Comparison of ENCODE assay signal across 26 mouse cellular contexts in genomic region chr11:52383741-52384140, GRCm38 (mm10). TPM values are rescaled to one million over a fixed set of nuclear protein-coding genes. Genes with fewer than 3 reads are reported as not detected.
A peak's percentile ranks its signal among the peaks of the same experiment; 100 is the strongest.
DNase-seq lines count a peak whose midpoint lies in the region; ATAC-seq and TF ChIP-seq lines count a peak whose summit lies in the region.
"Had no signal": no experiment of that assay in that cellular context is flagged by ENCODE, and none has a peak within 500 bp of the region (broad histone marks: within the 10 kb centered on the region; RNA-seq: fewer than 3 reads in every experiment).

No protein-coding gene starts in this region.

- H3K9me3 ChIP-seq in liver, embryonic 12.5 days (replicated peaks) = no peaks in the 10 kb centered on the region
- H3K9me3 ChIP-seq: embryonic facial prominence, embryonic 12.5 days; embryonic facial prominence, embryonic 15.5 days; G1E; heart, embryonic 10.5 days; heart, embryonic 13.5 days had no signal

- peaks cover 11% of the 10 kb centered on the region; the same call in 1 of the 2 replicates for H3K79me2 ChIP-seq in liver, adult 2 months (ENCODE audit: control insufficient read depth, insufficient read depth, low read length)
- H3K79me2 ChIP-seq in heart, adult 2 months (replicated peaks; ENCODE audit: control insufficient read depth, insufficient read depth, low read length) = no peaks in the 10 kb centered on the region

- 0 out of 2 replicates have a peak overlapping the region, but pooled peaks have one; percentile 6 for H3K27ac ChIP-seq in kidney, adult 2 months (ENCODE audit: insufficient read depth, low read depth, low read length)
- H3K27ac ChIP-seq in liver, adult 2 months (replicated peaks; ENCODE audit: insufficient read depth, low read depth, low read length) = peak overlapping the region; percentile 64; the same call in 1 of the 2 replicates
- no peak overlapping the region for H3K27ac ChIP-seq in liver, embryonic 12.5 days
- no peak overlapping the region for H3K27ac ChIP-seq in heart, adult 2 months
- H3K27ac ChIP-seq: embryonic facial prominence, embryonic 12.5 days; embryonic facial prominence, embryonic 15.5 days; heart, embryonic 10.5 days; heart, embryonic 13.5 days; hindbrain, embryonic 14.5 days; hindbrain, postnatal 0 days had no signal

- no peaks in the 10 kb centered on the region; the same call in 1 of the 2 replicates for H3K4me1 ChIP-seq in kidney, adult 2 months (ENCODE audit: control insufficient read depth, insufficient read depth, low read length)
- peaks cover 17% of the 10 kb centered on the region for H3K4me1 ChIP-seq in liver, adult 2 months (ENCODE audit: control insufficient read depth, insufficient read depth, low read length)
- H3K4me1 ChIP-seq in liver, embryonic 12.5 days = no peaks in the 10 kb centered on the region
- H3K4me1 ChIP-seq in heart, adult 2 months (ENCODE audit: control insufficient read depth, insufficient read depth, low read length) = no peaks in the 10 kb centered on the region
- H3K4me1 ChIP-seq: embryonic facial prominence, embryonic 12.5 days; embryonic facial prominence, embryonic 15.5 days; heart, embryonic 10.5 days had no signal

- TF ChIP-seq POLR2A in kidney, adult 2 months (IDR thresholded peaks at IDR 0.05; ENCODE audit: low read depth, low read length) = no peak
- no peak for TF ChIP-seq POLR2A in liver, adult 2 months (IDR thresholded peaks at IDR 0.05; ENCODE audit: extremely low read depth, insufficient read depth, low read length)
- no peak for TF ChIP-seq POLR2A in heart, adult 2 months (IDR thresholded peaks at IDR 0.05; ENCODE audit: insufficient read depth, low read depth, low read length)

- H3K36me3 ChIP-seq in kidney, adult 2 months (ENCODE audit: control insufficient read depth, insufficient read depth, low read length) = peaks cover 24% of the 10 kb centered on the region
- H3K36me3 ChIP-seq in liver, adult 2 months (ENCODE audit: control insufficient read depth, insufficient read depth, low read length) = peaks cover 59% of the 10 kb centered on the region
- H3K36me3 ChIP-seq in liver, embryonic 12.5 days = peaks cover 98% of the 10 kb centered on the region
- peaks cover 15% of the 10 kb centered on the region for H3K36me3 ChIP-seq in heart, adult 2 months (ENCODE audit: control insufficient read depth, insufficient read depth, low read length)

- peak; percentile 14 for DNase-seq in gastrocnemius, postnatal 25 days
- DNase-seq in gastrocnemius, postnatal 10 days = no peak
- DNase-seq in kidney, adult 2 months = peak; percentile 86
- no peak for DNase-seq in kidney, postnatal 10 days
- peak; percentile 72 for DNase-seq in liver, adult 2 months (ENCODE audit: extremely low read depth, low read depth, low spot score)
- no peak for DNase-seq in heart, adult 2 months
- DNase-seq: adrenal gland, postnatal 10 days; adrenal gland, postnatal 36 days; cerebellum, adult 2 months; cerebellum, adult 9-11 months; cerebellum, postnatal 25 days; forebrain, postnatal 0 days; heart, adult 18-20 months; heart, postnatal 14 days; heart, postnatal 4 days had no signal

- H3K9ac ChIP-seq in liver, adult 2 months (ENCODE audit: low read depth, low read length) = no peak overlapping the region
- H3K9ac ChIP-seq in liver, embryonic 12.5 days = no peak overlapping the region
- H3K9ac ChIP-seq in heart, adult 2 months (ENCODE audit: low read depth, low read length) = no peak overlapping the region
- H3K9ac ChIP-seq: embryonic facial prominence, embryonic 12.5 days; embryonic facial prominence, embryonic 15.5 days; forebrain, postnatal 0 days; heart, embryonic 13.5 days; hindbrain, embryonic 14.5 days had no signal

- intact Hi-C loops in heart, adult 2 months (cut with DNase I) = no loop called here

- TF ChIP-seq CTCF in kidney, adult 2 months (conservative IDR thresholded peaks at IDR 0.05; ENCODE audit: insufficient read depth, insufficient read length, low read depth, low read length) = no peak
- TF ChIP-seq CTCF in liver, adult 2 months (IDR thresholded peaks at IDR 0.05; ENCODE audit: low read depth, low read length) = no peak
- no peak for TF ChIP-seq CTCF in heart, adult 2 months (IDR thresholded peaks at IDR 0.05)

- WGBS in kidney, adult 2 months = 64% methylated on average over 14 of the region's 14 CpGs
- 23% methylated on average over 14 of the region's 14 CpGs for WGBS in liver, adult 2 months
- WGBS in liver, embryonic 12.5 days (ENCODE audit: insufficient replicate concordance) = 88% methylated on average over 14 of the region's 14 CpGs
- WGBS in heart, adult 2 months = 87% methylated on average over 14 of the region's 14 CpGs

- no peak overlapping the region for H3K4me3 ChIP-seq in kidney, adult 2 months (ENCODE audit: insufficient read depth, low read depth, low read length)
- H3K4me3 ChIP-seq in liver, adult 2 months (ENCODE audit: insufficient read depth, low read depth, low read length) = no peak overlapping the region
- no peak overlapping the region for H3K4me3 ChIP-seq in liver, embryonic 12.5 days
- no peak overlapping the region for H3K4me3 ChIP-seq in heart, adult 2 months
- H3K4me3 ChIP-seq: embryonic facial prominence, embryonic 12.5 days; embryonic facial prominence, embryonic 15.5 days; heart, embryonic 10.5 days; heart, embryonic 13.5 days had no signal

- no peak for TF ChIP-seq EP300 in heart, adult 2 months (IDR thresholded peaks at IDR 0.05; ENCODE audit: insufficient read depth, low read depth, low read length)

- H3K4me2 ChIP-seq in liver, embryonic 12.5 days = no peak overlapping the region
- H3K4me2 ChIP-seq: embryonic facial prominence, embryonic 12.5 days; embryonic facial prominence, embryonic 15.5 days; heart, embryonic 13.5 days; hindbrain, embryonic 14.5 days had no signal

- H3K27me3 ChIP-seq in kidney, adult 2 months (replicated peaks; ENCODE audit: control insufficient read depth, insufficient read depth, low read length) = no peaks in the 10 kb centered on the region
- H3K27me3 ChIP-seq in liver, adult 2 months (ENCODE audit: control insufficient read depth, insufficient read depth, low read length) = no peaks in the 10 kb centered on the region
- H3K27me3 ChIP-seq in liver, embryonic 12.5 days (replicated peaks) = no peaks in the 10 kb centered on the region
- H3K27me3 ChIP-seq in heart, adult 2 months (ENCODE audit: control insufficient read depth, insufficient read depth, low read length) = no peaks in the 10 kb centered on the region
- H3K27me3 ChIP-seq: CH12.LX; embryonic facial prominence, embryonic 12.5 days; embryonic facial prominence, embryonic 15.5 days; heart, embryonic 13.5 days; Patski had no signal

- no peak for ATAC-seq in liver, embryonic 12.5 days
- ATAC-seq: forebrain, embryonic 14.5 days; forebrain, postnatal 0 days; hindbrain, postnatal 0 days; Patski had no signal

RNA-seq across cellular contexts. Expression of gene 9530068E07Rik, which starts 12.5 kb away (rescaled TPM):
- 10 to 100 TPM; 42.4 to 47.6 TPM for total RNA-seq in gastrocnemius, postnatal 25 days (2021)
- total RNA-seq in gastrocnemius, postnatal 10 days (2021) = 10 to 100 TPM; 76.7 to 83.4 TPM
- 219 and 245 TPM in 2 replicates for polyA plus RNA-seq in kidney, adult 2 months (2012; rRNA removed)
- total RNA-seq in liver, adult 2 months (2014; rRNA removed) = 110 and 121 TPM in 2 replicates
- 111 and 123 TPM in 2 replicates for polyA plus RNA-seq in liver, adult 2 months (2012; rRNA removed)
- 72.5 and 76.4 TPM in 2 replicates for polyA plus RNA-seq in liver, embryonic 12.5 days (2016; fragmentation: Nextera tagmentation; extraction: Ambion mirVana)
- total RNA-seq in heart, adult 2 months (2021) = 10 to 100 TPM; 71.1 to 73.9 TPM
- polyA plus RNA-seq in heart, adult 2 months (2012; rRNA removed) = 96.3 and 140 TPM in 2 replicates

RNA-seq across cellular contexts. Expression of gene Vdac1, which starts 23.1 kb away (rescaled TPM):
- 1,000 to 10,000 TPM; 1,373 to 1,455 TPM for total RNA-seq in gastrocnemius, postnatal 25 days (2021)
- total RNA-seq in gastrocnemius, postnatal 10 days (2021) = 1,000 to 10,000 TPM; 1,018 to 1,167 TPM
- polyA plus RNA-seq in kidney, adult 2 months (2012; rRNA removed) = 259 and 341 TPM in 2 replicates
- 213 and 220 TPM in 2 replicates for total RNA-seq in liver, adult 2 months (2014; rRNA removed)
- polyA plus RNA-seq in liver, adult 2 months (2012; rRNA removed) = 71.7 and 75.9 TPM in 2 replicates
- polyA plus RNA-seq in liver, embryonic 12.5 days (2016; fragmentation: Nextera tagmentation; extraction: Ambion mirVana) = 156 and 159 TPM in 2 replicates
- total RNA-seq in heart, adult 2 months (2021) = 1,000 to 10,000 TPM in 1 of 2 experiments, 100 to 1,000 TPM in 1; 987 to 1,141 TPM
- 422 and 713 TPM in 2 replicates for polyA plus RNA-seq in heart, adult 2 months (2012; rRNA removed)

Comparison
In these comparisons a context has a peak if more than half of its experiments do, and no peak if none do; other contexts are left out.
1. DNase-seq: peak in gastrocnemius, postnatal 25 days (single experiment), kidney, adult 2 months (single experiment) and liver, adult 2 months (single experiment); none in gastrocnemius, postnatal 10 days (single experiment), kidney, postnatal 10 days (single experiment) and heart, adult 2 months (0 of 2).
2. H3K27ac ChIP-seq: peak in kidney, adult 2 months (single experiment) and liver, adult 2 months (single experiment); none in liver, embryonic 12.5 days (single experiment) and heart, adult 2 months (single experiment).